Mouse (Mus musculus) MEL (cell line): Measurements from ENCODE around the gene Lpo. TPM values are rescaled to one million over a fixed set of nuclear protein-coding genes. Genes with fewer than 3 reads are reported as not detected.
A peak's percentile ranks its signal among the peaks of the same experiment; 100 is the strongest.

Source experiments
- DNase-seq: peaks from one replicate; pipeline ENCODE4 v3.0.0; 2011; ENCODE audit warnings: low read depth, low spot score
- H3K27ac ChIP-seq: 2 replicates; pipeline ENCODE4 v1.5.1; 2012; ENCODE audit warnings: low read depth, mild to moderate bottlenecking, control low read depth, low read length, moderate library complexity; ENCODE audit not compliant: control insufficient read depth
- H3K27me3 ChIP-seq, 2 experiments: fragments of 150-350 bp in 1 of 2; sonication (generic) in 1 of 2; 2 replicates each; pipeline ENCODE4 v1.6.1; 2012; ENCODE audit warnings: low read length in 2 of 2, mild to moderate bottlenecking in 2 of 2, improper control_type of control experiment in 1 of 2, moderate library complexity in 1 of 2; ENCODE audit not compliant: insufficient read depth in 2 of 2, control insufficient read depth in 1 of 2
- H3K36me3 ChIP-seq, 2 experiments: 2 replicates each; pipeline ENCODE4 v1.6.1; 2012 to 2014; ENCODE audit warnings: low read length in 2 of 2, improper control_type of control experiment in 1 of 2, inconsistent platforms in 1 of 2, mild to moderate bottlenecking in 1 of 2; ENCODE audit not compliant: insufficient read depth in 2 of 2, control insufficient read depth in 1 of 2
- H3K4me1 ChIP-seq, 2 experiments: fragments of 150-350 bp in 1 of 2; sonication (generic) in 1 of 2; 2 replicates each; pipeline ENCODE4 v1.6.1; 2012; ENCODE audit warnings: low read length in 2 of 2, improper control_type of control experiment in 1 of 2, mild to moderate bottlenecking in 1 of 2; ENCODE audit not compliant: insufficient read depth in 2 of 2, control insufficient read depth in 1 of 2
- H3K4me3 ChIP-seq, 2 experiments: fragments of 150-350 bp in 1 of 2; sonication (generic) in 1 of 2; 2 replicates each; pipeline ENCODE4 v1.5.1; 2012; ENCODE audit warnings: low read depth in 2 of 2, low read length in 2 of 2, mild to moderate bottlenecking in 2 of 2, moderate library complexity in 2 of 2, control low read depth in 1 of 2, improper control_type of control experiment in 1 of 2; ENCODE audit not compliant: control insufficient read depth in 1 of 2, insufficient read depth in 1 of 2
- H3K79me2 ChIP-seq: 2 replicates; pipeline ENCODE4 v1.6.1; 2012; ENCODE audit warnings: mild to moderate bottlenecking, low read length, moderate library complexity; ENCODE audit not compliant: control insufficient read depth, poor library complexity, insufficient read depth
- H3K9ac ChIP-seq: 2 replicates; pipeline ENCODE4 v1.6.1; 2012; ENCODE audit warnings: low read depth, mild to moderate bottlenecking, control low read depth, low read length, moderate library complexity; ENCODE audit not compliant: control insufficient read depth, poor library complexity, severe bottlenecking
- H3K9me3 ChIP-seq: fragments of 150-350 bp; sonication (generic); replicated peaks from 2 replicates; pipeline ENCODE4 v1.6.1; 2012; ENCODE audit warnings: mild to moderate bottlenecking, low read length, improper control_type of control experiment, moderate library complexity; ENCODE audit not compliant: insufficient read depth
- CTCF ChIP-seq, 3 experiments: IDR thresholded peaks in 2 of 3; conservative IDR thresholded peaks in 1 of 3; 2 replicates each; pipeline ENCODE4 v1.5.1; 2011 to 2012; ENCODE audit warnings: low read length in 3 of 3, low read depth in 2 of 3, mild to moderate bottlenecking in 2 of 3, improper control_type of control experiment in 1 of 3, inconsistent platforms in 1 of 3, mixed read lengths in 1 of 3, moderate library complexity in 1 of 3; ENCODE audit not compliant: control insufficient read depth in 1 of 3, insufficient read depth in 1 of 3, poor library complexity in 1 of 3, severe bottlenecking in 1 of 3
- E2F4 ChIP-seq: IDR thresholded peaks from 2 replicates; pipeline ENCODE4 v1.6.1; 2011; ENCODE audit warnings: low read depth, low read length, improper control_type of control experiment, borderline replicate concordance
- ELF1 ChIP-seq: IDR thresholded peaks from 2 replicates; pipeline ENCODE4 v1.6.1; 2014; ENCODE audit warnings: low read depth, mild to moderate bottlenecking, inconsistent platforms, low read length, improper control_type of control experiment, moderate library complexity
- EP300 ChIP-seq, 2 experiments: IDR thresholded peaks; 2 replicates each; pipeline ENCODE4 v1.6.1; 2011; ENCODE audit warnings: improper control_type of control experiment in 2 of 2, low read length in 2 of 2, low read depth in 1 of 2, mild to moderate bottlenecking in 1 of 2
- GABPA ChIP-seq: IDR thresholded peaks from 2 replicates; pipeline ENCODE4 v1.6.1; 2012; ENCODE audit warnings: low read depth, mild to moderate bottlenecking, inconsistent platforms, low read length, improper control_type of control experiment, moderate library complexity
- GATA1 ChIP-seq: IDR thresholded peaks from 2 replicates; pipeline ENCODE4 v1.6.1; 2011; ENCODE audit warnings: low read depth, low read length, improper control_type of control experiment
- HCFC1 ChIP-seq: IDR thresholded peaks from 2 replicates; pipeline ENCODE4 v1.6.1; 2012; ENCODE audit warnings: low read depth, mild to moderate bottlenecking, inconsistent platforms, low read length, improper control_type of control experiment, moderate library complexity
- KAT2A ChIP-seq: conservative IDR thresholded peaks from 2 replicates; pipeline ENCODE4 v1.6.1; 2012; ENCODE audit warnings: low read depth, low read length, improper control_type of control experiment, inconsistent platforms
- MAX ChIP-seq: IDR thresholded peaks from 2 replicates; pipeline ENCODE4 v1.6.1; 2011; ENCODE audit warnings: low read length, improper control_type of control experiment
- MAZ ChIP-seq: IDR thresholded peaks from 2 replicates; pipeline ENCODE4 v1.6.1; 2012; ENCODE audit warnings: low read depth, mild to moderate bottlenecking, inconsistent platforms, low read length, improper control_type of control experiment
- MYC ChIP-seq: IDR thresholded peaks from 2 replicates; pipeline ENCODE4 v1.6.1; 2011; ENCODE audit warnings: low read depth, mild to moderate bottlenecking, low read length, improper control_type of control experiment, moderate library complexity
- NRF1 ChIP-seq: IDR thresholded peaks from 2 replicates; pipeline ENCODE4 v1.6.1; 2014; ENCODE audit warnings: low read depth, mild to moderate bottlenecking, inconsistent platforms, low read length, improper control_type of control experiment, moderate library complexity; ENCODE audit not compliant: poor library complexity, insufficient read depth, severe bottlenecking
- POLR2AphosphoS2 ChIP-seq: IDR thresholded peaks from 2 replicates; pipeline ENCODE4 v1.6.1; 2011; ENCODE audit warnings: low read length, improper control_type of control experiment
- POLR2AphosphoS5 ChIP-seq: IDR thresholded peaks from 2 replicates; pipeline ENCODE4 v1.6.1; 2012; ENCODE audit warnings: low read depth, borderline replicate concordance, mild to moderate bottlenecking, inconsistent platforms, low read length, moderate library complexity, mixed read lengths
- RAD21 ChIP-seq: IDR thresholded peaks from 2 replicates; pipeline ENCODE4 v1.6.1; 2011; ENCODE audit warnings: mild to moderate bottlenecking, low read depth, low read length, improper control_type of control experiment
- SMC3 ChIP-seq: IDR thresholded peaks from 2 replicates; pipeline ENCODE4 v1.6.1; 2011; ENCODE audit warnings: low read depth, low read length, improper control_type of control experiment
- TAL1 ChIP-seq: IDR thresholded peaks from 2 replicates; pipeline ENCODE4 v1.6.1; 2012; ENCODE audit warnings: mild to moderate bottlenecking, inconsistent platforms, low read length, moderate library complexity, mixed read lengths
- TCF12 ChIP-seq: IDR thresholded peaks from 2 replicates; pipeline ENCODE4 v1.6.1; 2014; ENCODE audit warnings: low read depth, mild to moderate bottlenecking, inconsistent platforms, low read length, improper control_type of control experiment, moderate library complexity
- UBTF ChIP-seq: IDR thresholded peaks from 2 replicates; pipeline ENCODE4 v1.6.1; 2012; ENCODE audit warnings: low read depth, mild to moderate bottlenecking, inconsistent platforms, low read length, improper control_type of control experiment, moderate library complexity, borderline replicate concordance; ENCODE audit not compliant: insufficient read depth
- ZKSCAN1 ChIP-seq: IDR thresholded peaks from 2 replicates; pipeline ENCODE4 v1.6.1; 2012; ENCODE audit warnings: low read depth, mild to moderate bottlenecking, inconsistent platforms, low read length, improper control_type of control experiment, moderate library complexity
- ZNF384 ChIP-seq: IDR thresholded peaks from 2 replicates; pipeline ENCODE4 v1.6.1; 2012; ENCODE audit warnings: low read depth, mild to moderate bottlenecking, inconsistent platforms, low read length, improper control_type of control experiment
- polyA plus RNA-seq, 2 experiments: library from polyadenylated mRNA; stranded (reverse) in 1 of 2; unstranded in 1 of 2; fragments of >175 nt in 1 of 2; fragments of >200 nt in 1 of 2; gene quantifications; 2 replicates each; pipeline versions ENCODE4 v1.2.1 to v1.2.4; 2012; ENCODE audit warnings: low replicate concordance in 2 of 2, low read depth in 1 of 2; ENCODE audit not compliant: insufficient read length in 2 of 2, insufficient read depth in 1 of 2, missing spikeins in 1 of 2
- total RNA-seq: library from RNA; depleted of rRNA; stranded (reverse); fragments of 300-350 nt; gene quantifications from 2 replicates; pipeline ENCODE4 v1.2.3, GENCODE M21; 2012

The Lpo gene
- total and polyA plus RNA-seq, 3 experiments = not detected

GRCm38 (mm10) chr11:87805448-87805847 is 22.6 kb downstream of the Lpo start:
- Histone ChIP-seq H3K36me3 (no peaks in the 10 kb centered on the region; a peak in 1 of 4 replicates), H3K4me3 (no peak overlapping the region), H3K79me2 (no peaks in the 10 kb centered on the region), H3K27ac (no peak overlapping the region), H3K27me3 (peaks cover 0 to 3% of the 10 kb centered on the region in 2 experiments; a peak in 2 of 4 replicates), H3K4me1 (peaks cover 0 to 6% of the 10 kb centered on the region in 2 experiments; a peak in 2 of 4 replicates), H3K9ac (no peak overlapping the region), H3K9me3 (no peaks in the 10 kb centered on the region)
- peak; percentile 76 for TF ChIP-seq SMC3
- TF ChIP-seq CTCF (IDR thresholded peaks at IDR 0.05 in 2 of 3, conservative IDR thresholded peaks at IDR 0.05 in 1 of 3; ENCODE audit: control insufficient read depth in 1 of 3, insufficient read depth in 1 of 3, low read depth in 2 of 3, low read length in 3 of 3, poor library complexity in 1 of 3, severe bottlenecking in 1 of 3) = peak; percentile 62 to 71 (median 67)
- TF ChIP-seq RAD21 = peak; percentile 53
- TF ChIP-seq TCF12 = no peak
- peak; percentile 74 for DNase-seq

DNA sequence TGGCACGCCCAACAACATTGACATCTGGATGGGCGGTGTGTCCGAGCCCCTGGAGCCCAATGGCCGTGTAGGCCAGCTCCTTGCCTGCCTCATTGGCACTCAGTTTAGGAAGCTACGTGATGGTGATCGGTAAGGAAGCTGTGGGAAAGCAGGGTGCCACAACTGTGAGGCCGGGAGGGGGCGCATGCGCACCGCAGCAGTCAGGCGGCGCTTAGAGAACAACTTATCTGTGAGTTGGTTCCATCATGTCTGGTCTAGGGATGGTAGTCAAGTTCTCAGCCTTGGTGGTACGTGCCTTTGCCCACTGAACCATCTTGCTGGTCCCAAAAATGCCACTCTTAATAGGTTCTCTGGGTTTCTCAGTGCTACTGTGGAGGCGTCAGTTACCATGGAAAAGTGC is 25.5 kb downstream of the Lpo start:
- no peaks in the 10 kb centered on the region for H3K79me2 ChIP-seq
- no peaks in the 10 kb centered on the region for H3K4me1 ChIP-seq
- no peak overlapping the region for H3K9ac ChIP-seq
- peak; percentile 35 for DNase-seq
- TF ChIP-seq CTCF (IDR thresholded peaks at IDR 0.05 in 2 of 3, conservative IDR thresholded peaks at IDR 0.05 in 1 of 3; ENCODE audit: control insufficient read depth in 1 of 3, insufficient read depth in 1 of 3, low read depth in 2 of 3, low read length in 3 of 3, poor library complexity in 1 of 3, severe bottlenecking in 1 of 3) (peak; percentile 12 to 55 (median 38); a peak in 4 of 6 replicates), MAX (no peak), SMC3 (peak; percentile 32), RAD21 (peak; percentile 29), E2F4 (no peak)
- H3K27ac ChIP-seq = no peak overlapping the region
- no peak overlapping the region for H3K4me3 ChIP-seq
- H3K36me3 ChIP-seq = no peaks in the 10 kb centered on the region
- no peaks in the 10 kb centered on the region for H3K9me3 ChIP-seq
- H3K27me3 ChIP-seq = no peaks in the 10 kb centered on the region; a peak in 2 of 4 replicates

DNA sequence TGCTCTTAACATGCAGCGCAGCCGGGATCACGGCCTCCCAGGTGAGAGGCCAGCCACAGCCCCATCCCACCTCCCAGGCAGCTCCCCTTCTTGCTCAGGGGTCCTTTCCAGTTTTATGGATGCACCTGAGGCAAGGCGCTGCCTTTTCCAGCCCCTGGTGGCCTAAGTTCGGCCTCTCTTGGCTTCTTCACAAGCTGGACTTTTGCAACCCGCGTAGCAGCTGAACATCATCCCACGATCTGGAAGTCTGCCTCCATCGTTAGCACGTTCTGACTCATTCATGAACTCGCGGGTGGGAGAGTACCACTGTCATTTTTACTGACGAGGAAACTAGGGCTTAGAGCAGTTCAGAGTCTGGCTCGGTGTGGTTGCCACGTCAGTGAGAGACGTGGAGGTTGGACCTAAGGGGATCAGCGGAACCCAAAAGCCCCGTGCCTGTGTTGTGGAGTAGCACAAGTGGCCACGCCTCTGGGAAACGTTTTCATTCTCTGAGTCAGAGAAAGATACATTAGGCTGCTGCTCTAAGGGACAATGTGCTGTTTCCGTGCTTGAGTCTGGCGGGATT is 26.3 kb downstream of the Lpo start:
- no peak overlapping the region for H3K27ac ChIP-seq
- H3K79me2 ChIP-seq = no peaks in the 10 kb centered on the region
- TF ChIP-seq GATA1 (no peak), HCFC1 (no peak), ZNF384 (no peak), NRF1 (no peak), KAT2A (no peak), MAX (no peak), RAD21 (no peak), UBTF (no peak), EP300 (IDR thresholded peaks at IDR 0.05; ENCODE audit: low read depth in 1 of 2, low read length in 2 of 2) (no peak), ZKSCAN1 (no peak), GABPA (no peak), SMC3 (no peak), ELF1 (no peak), TAL1 (no peak), POLR2AphosphoS5 (no peak), POLR2AphosphoS2 (no peak), MAZ (no peak), MYC (no peak)
- no peak overlapping the region for H3K4me3 ChIP-seq
- no peak for DNase-seq
- H3K9ac ChIP-seq = no peak overlapping the region
- no peaks in the 10 kb centered on the region; a peak in 2 of 4 replicates for H3K27me3 ChIP-seq
- H3K9me3 ChIP-seq = no peaks in the 10 kb centered on the region
- no peaks in the 10 kb centered on the region for H3K36me3 ChIP-seq
- H3K4me1 ChIP-seq = no peaks in the 10 kb centered on the region
